Mouse (Mus musculus): ENCODE measurements around the gene B3gnt9. TPM values are rescaled to one million over a fixed set of nuclear protein-coding genes. Genes with fewer than 3 reads are reported as not detected.
A peak's percentile ranks its signal among the peaks of the same experiment; 100 is the strongest.

B3gnt9 gene
- polyA plus RNA-seq, 1 experiment from 2014 or later = 8.9 TPM

DNA sequence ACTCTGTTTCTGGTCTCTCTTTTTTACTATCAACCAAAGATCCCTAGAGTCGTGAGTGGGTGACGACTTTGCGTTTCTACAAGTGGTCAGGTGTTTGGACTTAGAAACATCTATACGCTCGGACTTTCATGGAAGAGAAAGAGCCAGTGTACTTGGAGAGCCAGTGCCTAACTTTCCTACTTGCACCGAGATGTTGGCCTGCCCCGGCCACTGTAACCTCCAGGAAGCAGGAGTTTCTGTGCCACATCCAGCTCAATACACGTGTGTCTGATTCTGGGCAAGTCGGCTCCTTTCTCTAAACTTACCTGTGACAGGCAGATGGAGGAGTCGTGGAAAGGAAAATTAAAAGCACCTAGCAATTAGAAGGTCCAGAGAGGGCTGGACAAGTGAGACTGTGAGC lies 20.9 kb upstream of the B3gnt9 start, which contains the start of gene Nol3:
Gene Nol3 (plus strand): TSS at position 301 of the 400 bp plus-strand sequence.
- Histone ChIP-seq H3K4me1 (ENCODE audit: control insufficient read depth, insufficient read depth, low read length) (peaks cover 18% of the 10 kb centered on the region), H3K9me3 (replicated peaks; ENCODE audit: control insufficient read depth, low read length, poor library complexity, severe bottlenecking) (no peaks in the 10 kb centered on the region), H3K27me3 (ENCODE audit: control insufficient read depth, insufficient read depth, low read depth, low read length) (peaks cover 57% of the 10 kb centered on the region), H3K4me2 (ENCODE audit: low read length) (peak within 1 kb of the TSS; percentile 96), H3K27ac (ENCODE audit: low read length) (0 out of 2 replicates have a peak within 1 kb of the TSS, but pooled peaks have one; percentile 33), H3K36me3 (ENCODE audit: control insufficient read depth, insufficient read depth, low read length) (0 out of 2 replicates have a peak, but pooled peaks cover 3% of the 10 kb centered on the region), H3K9ac (ENCODE audit: low read depth, low read length) (peak within 1 kb of the TSS; percentile 70), H3K4me3 (ENCODE audit: low read depth, low read length) (peak within 1 kb of the TSS; percentile 55)
- 5% methylated on average over 10 of the region's 10 CpGs for WGBS
- no peak for ATAC-seq

- peak overlapping the region; percentile 96 for H3K4me2 ChIP-seq (ENCODE audit: low read length)
- H3K4me1 ChIP-seq (ENCODE audit: control insufficient read depth, insufficient read depth, low read length) = peaks cover 23% of the 10 kb centered on the region
- 0 out of 2 replicates have a peak overlapping the region, but pooled peaks have one; percentile 70 for H3K9ac ChIP-seq (ENCODE audit: low read depth, low read length)
Measured at GRCm38 (mm10) chr8:105275387-105275786, 20.4 kb upstream of the B3gnt9 start.

GRCm38 (mm10) chr8:105270916-105271186 lies 15.9 kb upstream of the B3gnt9 start:
- Histone ChIP-seq H3K27ac (ENCODE audit: low read length) (no peak overlapping the region), H3K4me3 (ENCODE audit: low read depth, low read length) (peak overlapping the region; percentile 8), H3K9ac (ENCODE audit: low read depth, low read length) (peak overlapping the region; percentile 17; the same call in 1 of the 2 replicates), H3K9me3 (replicated peaks; ENCODE audit: control insufficient read depth, low read length, poor library complexity, severe bottlenecking) (no peaks in the 10 kb centered on the region), H3K36me3 (ENCODE audit: control insufficient read depth, insufficient read depth, low read length) (no peaks in the 10 kb centered on the region), H3K4me2 (ENCODE audit: low read length) (peak overlapping the region; percentile 33), H3K27me3 (ENCODE audit: control insufficient read depth, insufficient read depth, low read depth, low read length) (peaks cover 85% of the 10 kb centered on the region), H3K4me1 (ENCODE audit: control insufficient read depth, insufficient read depth, low read length) (peaks cover 26% of the 10 kb centered on the region)
- no peak for ATAC-seq
- WGBS = 0% methylated on average over 11 of the region's 11 CpGs

More at GRCm38 (mm10) chr8:105275387-105275786, 20.4 kb upstream of the B3gnt9 start:
- Histone ChIP-seq H3K36me3 (ENCODE audit: control insufficient read depth, insufficient read depth, low read length) (0 out of 2 replicates have a peak, but pooled peaks cover 3% of the 10 kb centered on the region), H3K9me3 (replicated peaks; ENCODE audit: control insufficient read depth, low read length, poor library complexity, severe bottlenecking) (no peaks in the 10 kb centered on the region), H3K4me3 (ENCODE audit: low read depth, low read length) (peak overlapping the region; percentile 55; the same call in 1 of the 2 replicates), H3K27me3 (ENCODE audit: control insufficient read depth, insufficient read depth, low read depth, low read length) (peaks cover 62% of the 10 kb centered on the region), H3K27ac (ENCODE audit: low read length) (no peak overlapping the region)
- 10% methylated on average over 10 of the region's 11 CpGs for WGBS
- ATAC-seq = no peak

DNA sequence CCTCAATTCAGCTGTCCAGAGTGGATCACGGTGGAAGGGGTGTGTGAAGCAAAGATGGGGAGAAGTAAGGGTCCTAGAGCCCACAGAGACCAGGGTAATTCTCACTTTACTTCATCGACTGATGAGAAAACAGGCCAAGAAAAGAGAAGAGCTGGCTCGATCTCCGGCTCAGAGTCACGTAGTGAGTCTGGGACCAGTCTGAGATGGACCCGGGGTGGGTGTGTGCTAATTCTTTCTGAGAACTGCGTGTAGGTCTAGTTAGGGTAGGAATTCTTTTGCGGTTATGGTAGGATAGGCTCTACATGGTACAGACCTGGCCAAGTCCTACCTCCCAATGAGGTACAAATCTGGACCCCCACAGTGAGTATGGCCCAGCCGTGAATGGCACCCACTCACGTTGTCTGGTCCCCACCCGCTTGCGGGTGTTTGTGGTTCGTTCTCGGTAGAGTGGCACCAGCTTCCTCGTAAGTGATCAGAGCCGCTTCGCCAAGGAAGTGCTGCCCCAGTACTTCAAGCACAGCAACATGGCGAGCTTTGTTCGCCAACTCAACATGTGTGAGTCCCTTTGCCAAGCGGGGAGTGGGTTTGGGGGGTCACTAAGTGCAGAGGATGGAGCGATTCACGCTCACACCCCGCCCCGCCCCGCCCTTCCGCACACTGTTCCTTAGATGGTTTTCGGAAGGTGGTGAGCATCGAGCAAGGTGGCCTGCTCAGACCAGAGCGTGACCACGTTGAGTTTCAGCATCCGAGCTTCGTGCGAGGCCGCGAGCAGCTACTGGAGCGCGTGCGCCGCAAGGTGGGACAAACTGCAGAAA lies 15.4 kb upstream of the B3gnt9 start:
- Histone ChIP-seq H3K36me3 (ENCODE audit: control insufficient read depth, insufficient read depth, low read length) (no peaks in the 10 kb centered on the region), H3K27me3 (ENCODE audit: control insufficient read depth, insufficient read depth, low read depth, low read length) (peaks cover 84% of the 10 kb centered on the region), H3K4me1 (ENCODE audit: control insufficient read depth, insufficient read depth, low read length) (peaks cover 21% of the 10 kb centered on the region), H3K4me3 (ENCODE audit: low read depth, low read length) (peak overlapping the region; percentile 49), H3K4me2 (ENCODE audit: low read length) (peak overlapping the region; percentile 94), H3K9ac (ENCODE audit: low read depth, low read length) (peak overlapping the region; percentile 70), H3K27ac (ENCODE audit: low read length) (no peak overlapping the region), H3K9me3 (replicated peaks; ENCODE audit: control insufficient read depth, low read length, poor library complexity, severe bottlenecking) (no peaks in the 10 kb centered on the region)
- ATAC-seq = no peak
- 2% methylated on average over 39 of the region's 39 CpGs for WGBS

- Histone ChIP-seq H3K27me3 (ENCODE audit: control insufficient read depth, insufficient read depth, low read depth, low read length) (peaks cover 84% of the 10 kb centered on the region), H3K27ac (ENCODE audit: low read length) (peak within 1 kb of the TSS; percentile 67), H3K36me3 (ENCODE audit: control insufficient read depth, insufficient read depth, low read length) (no peaks in the 10 kb centered on the region), H3K4me1 (ENCODE audit: control insufficient read depth, insufficient read depth, low read length) (peaks cover 20% of the 10 kb centered on the region), H3K9me3 (replicated peaks; ENCODE audit: control insufficient read depth, low read length, poor library complexity, severe bottlenecking) (no peaks in the 10 kb centered on the region), H3K9ac (ENCODE audit: low read depth, low read length) (peak within 1 kb of the TSS; percentile 70), H3K4me2 (ENCODE audit: low read length) (peak within 1 kb of the TSS; percentile 94), H3K4me3 (ENCODE audit: low read depth, low read length) (peak within 1 kb of the TSS; percentile 49)
- ATAC-seq = 0 out of 2 replicates have a peak, but pooled peaks have one; percentile 1
- WGBS = under 1% methylated on average over 31 of the region's 42 CpGs
Measured at GRCm38 (mm10) chr8:105269461-105269947, 14.6 kb upstream of the B3gnt9 start, which contains the start of gene Hsf4. TSS of gene Hsf4 (plus strand) at chr8:105269801.

DNA sequence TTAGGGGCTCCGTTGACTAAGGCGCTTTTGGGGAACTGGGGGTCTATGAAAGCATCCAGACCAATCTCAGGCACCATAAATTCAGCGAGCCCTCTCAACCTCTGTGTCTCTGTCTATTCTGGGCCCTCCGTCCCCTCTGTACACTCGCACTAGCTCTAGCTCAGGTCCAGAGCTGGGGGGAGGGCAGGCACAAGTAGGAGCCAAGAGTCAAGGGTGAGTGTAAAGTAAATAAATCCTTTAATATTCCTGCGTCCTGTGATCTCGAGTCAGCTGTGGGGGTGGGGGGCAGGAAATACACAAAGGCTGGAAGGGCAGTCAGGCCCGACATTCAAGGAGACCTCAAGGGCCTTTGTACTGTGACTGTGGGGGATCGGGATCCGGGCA lies 14.1 kb upstream of the B3gnt9 start:
- Histone ChIP-seq H3K27ac (ENCODE audit: low read length) (peak overlapping the region; percentile 47; the same call in 1 of the 2 replicates), H3K4me1 (ENCODE audit: control insufficient read depth, insufficient read depth, low read length) (peaks cover 20% of the 10 kb centered on the region), H3K36me3 (ENCODE audit: control insufficient read depth, insufficient read depth, low read length) (no peaks in the 10 kb centered on the region), H3K27me3 (ENCODE audit: control insufficient read depth, insufficient read depth, low read depth, low read length) (peaks cover 85% of the 10 kb centered on the region), H3K9ac (ENCODE audit: low read depth, low read length) (peak overlapping the region; percentile 70), H3K4me2 (ENCODE audit: low read length) (peak overlapping the region; percentile 94), H3K4me3 (ENCODE audit: low read depth, low read length) (peak overlapping the region; percentile 49), H3K9me3 (replicated peaks; ENCODE audit: control insufficient read depth, low read length, poor library complexity, severe bottlenecking) (no peaks in the 10 kb centered on the region)
- ATAC-seq = peak; percentile 47; the same call in 1 of the 2 replicates
- WGBS = 2% methylated on average over 10 of the region's 10 CpGs

DNA sequence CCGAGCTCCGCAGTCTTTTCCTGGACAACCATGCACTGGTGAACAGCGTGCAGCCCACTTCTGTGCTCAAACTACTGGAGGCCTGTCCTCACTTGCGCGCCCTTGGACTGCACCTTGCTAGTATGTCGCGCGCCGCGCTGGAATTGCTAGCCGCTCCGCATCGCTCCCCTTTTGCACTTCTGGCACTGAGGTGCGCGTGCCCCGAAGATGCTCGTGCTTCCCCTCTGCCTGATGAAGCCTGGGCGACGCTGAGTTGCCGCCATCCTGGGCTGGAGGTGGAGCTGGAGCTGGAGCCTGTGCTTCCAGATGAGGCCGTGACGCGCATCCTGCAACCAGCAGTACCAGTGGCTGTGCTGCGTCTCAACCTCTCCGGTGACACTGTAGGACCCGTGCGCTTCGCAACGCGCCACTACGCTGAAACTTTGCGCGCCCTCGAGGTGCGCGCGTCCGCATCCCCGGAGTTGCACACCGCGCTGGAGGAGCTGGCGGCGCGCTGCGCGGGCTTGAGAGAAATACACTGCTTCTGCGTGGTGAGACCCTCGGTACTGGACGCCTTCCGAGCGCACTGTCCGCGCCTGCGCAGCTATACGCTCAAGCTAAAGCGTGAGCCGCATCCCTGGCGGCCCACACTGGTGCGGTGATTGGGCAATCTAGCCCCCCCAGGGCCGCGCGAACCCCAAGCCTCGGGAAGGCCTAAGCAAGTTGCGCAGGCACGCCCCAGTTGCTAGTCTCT lies 13.6 kb upstream of the B3gnt9 start:
- under 1% methylated on average over 65 of the region's 65 CpGs for WGBS
- Histone ChIP-seq H3K36me3 (ENCODE audit: control insufficient read depth, insufficient read depth, low read length) (no peaks in the 10 kb centered on the region), H3K4me1 (ENCODE audit: control insufficient read depth, insufficient read depth, low read length) (peaks cover 20% of the 10 kb centered on the region), H3K9me3 (replicated peaks; ENCODE audit: control insufficient read depth, low read length, poor library complexity, severe bottlenecking) (no peaks in the 10 kb centered on the region), H3K4me3 (ENCODE audit: low read depth, low read length) (peak overlapping the region; percentile 49), H3K27me3 (ENCODE audit: control insufficient read depth, insufficient read depth, low read depth, low read length) (peaks cover 85% of the 10 kb centered on the region), H3K27ac (ENCODE audit: low read length) (peak overlapping the region; percentile 67), H3K9ac (ENCODE audit: low read depth, low read length) (peak overlapping the region; percentile 70), H3K4me2 (ENCODE audit: low read length) (peak overlapping the region; percentile 94)
- ATAC-seq = peak; percentile 91

DNA sequence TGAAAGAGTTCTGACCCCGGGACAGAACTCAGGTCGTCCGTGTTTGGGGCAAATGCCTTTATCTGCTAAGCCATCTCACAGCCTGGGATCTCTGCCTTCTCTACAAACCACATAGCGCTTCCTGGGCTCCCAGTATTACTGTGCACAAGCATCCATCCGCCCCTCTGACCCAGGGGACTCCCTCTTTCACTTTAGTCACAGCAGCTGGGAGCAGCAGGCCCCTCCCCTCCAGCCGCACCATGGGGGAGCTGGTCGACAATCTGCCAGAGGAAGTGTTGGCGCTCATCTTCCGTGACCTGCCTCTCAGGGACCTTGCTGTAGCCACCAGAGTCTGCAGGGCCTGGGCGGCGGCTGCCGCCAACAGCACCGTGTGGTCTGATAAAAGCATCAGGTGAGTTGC lies 11.8 kb upstream of the B3gnt9 start:
- Histone ChIP-seq H3K4me1 (ENCODE audit: control insufficient read depth, insufficient read depth, low read length) (peaks cover 20% of the 10 kb centered on the region), H3K4me3 (ENCODE audit: low read depth, low read length) (no peak overlapping the region), H3K9ac (ENCODE audit: low read depth, low read length) (no peak overlapping the region), H3K27me3 (ENCODE audit: control insufficient read depth, insufficient read depth, low read depth, low read length) (peaks cover 78% of the 10 kb centered on the region), H3K27ac (ENCODE audit: low read length) (no peak overlapping the region), H3K9me3 (replicated peaks; ENCODE audit: control insufficient read depth, low read length, poor library complexity, severe bottlenecking) (no peaks in the 10 kb centered on the region), H3K4me2 (ENCODE audit: low read length) (no peak overlapping the region), H3K36me3 (ENCODE audit: control insufficient read depth, insufficient read depth, low read length) (no peaks in the 10 kb centered on the region)
- no peak for ATAC-seq
- WGBS = 7% methylated on average over 13 of the region's 13 CpGs

Measured in midbrain, embryonic 16.5 days (tissue).